Mouse (Mus musculus) lung, postnatal 10 days (tissue): ENCODE measurements at regions not wholly inside any gene's neighbourhood (a gene's known extent, or its start where the extent isn't known, plus 50 kb on each side); places are given as distances from the start of the nearest gene placed in this dataset.
A peak's percentile ranks its signal among the peaks of the same experiment; 100 is the strongest.
"Not testable (repeated sequence)": the region's sequence is repeated elsewhere in the genome, so short reads cannot be mapped to it uniquely, and the experiment has no call there.

Experiments
- DNase-seq: peaks from one replicate; pipeline ENCODE4 v3.0.0; 2021

GRCm38 (mm10) chr11:92228855-92229254, 651.5 kb upstream of the Kif2b start:
- no peak for DNase-seq

GRCm38 (mm10) chr11:92208980-92209548, 631.7 kb upstream of the Kif2b start:
- no peak for DNase-seq

- DNase-seq: not testable (repeated sequence)
These were observed 601.0 kb upstream of the Kif2b start for GRCm38 (mm10) chr11:92178393-92178792.

GRCm38 (mm10) chr11:92153124-92153523, 575.8 kb upstream of the Kif2b start:
- DNase-seq: no peak

GRCm38 (mm10) chr11:92135677-92136076, 558.3 kb upstream of the Kif2b start:
- DNase-seq: no peak

GRCm38 (mm10) chr11:92134891-92135590, 557.7 kb upstream of the Kif2b start:
- DNase-seq: no peak

GRCm38 (mm10) chr11:92084766-92085165, 507.4 kb upstream of the Kif2b start:
- DNase-seq: no peak

GRCm38 (mm10) chr11:92041695-92042094, 464.3 kb upstream of the Kif2b start:
- peak; percentile 2 for DNase-seq

- DNase-seq: no peak
These were observed 462.8 kb upstream of the Kif2b start for GRCm38 (mm10) chr11:92040161-92040560.

- DNase-seq: no peak
These were observed 441.1 kb upstream of the Kif2b start for GRCm38 (mm10) chr11:92018419-92018818.

- no peak for DNase-seq
These were observed 433.9 kb upstream of the Kif2b start for GRCm38 (mm10) chr11:92011284-92011683.

- no peak for DNase-seq
These were observed 418.2 kb upstream of the Kif2b start for GRCm38 (mm10) chr11:91995524-91995923.

- DNase-seq: no peak
These were observed 392.2 kb upstream of the Kif2b start for GRCm38 (mm10) chr11:91969531-91969930.

GRCm38 (mm10) chr11:91944336-91944735, 367.0 kb upstream of the Kif2b start:
- no peak for DNase-seq
